Mouse (Mus musculus): ENCODE data around the gene Klhl40. TPM values are rescaled to one million over a fixed set of nuclear protein-coding genes. Genes with fewer than 3 reads are reported as not detected.

Klhl40 gene
- polyA plus RNA-seq, 1 experiment from 2014 or later, result 0.32 TPM

- Histone ChIP-seq H3K9ac (ENCODE audit: low read depth, low read length) (no peak overlapping the region), H3K27ac (ENCODE audit: low read length) (no peak overlapping the region), H3K36me3 (ENCODE audit: control insufficient read depth, insufficient read depth, low read length) (no peaks in the 10 kb centered on the region), H3K4me2 (ENCODE audit: low read depth, low read length) (no peak overlapping the region), H3K27me3 (replicated peaks; ENCODE audit: control insufficient read depth, insufficient read depth, low read length) (no peaks in the 10 kb centered on the region), H3K4me1 (ENCODE audit: control insufficient read depth, insufficient read depth, low read length) (no peaks in the 10 kb centered on the region), H3K9me3 (ENCODE audit: control insufficient read depth, low read length) (no peaks in the 10 kb centered on the region), H3K4me3 (ENCODE audit: low read length) (no peak overlapping the region)
- WGBS, result 45% methylated on average over 9 of the region's 9 CpGs
- ATAC-seq, result no peak
Measured at GRCm38 (mm10) chr9:121819073-121819770, 41.8 kb downstream of the Klhl40 start.

- Histone ChIP-seq H3K9ac (ENCODE audit: low read depth, low read length) (no peak overlapping the region), H3K9me3 (ENCODE audit: control insufficient read depth, low read length) (no peaks in the 10 kb centered on the region), H3K4me2 (ENCODE audit: low read depth, low read length) (no peak overlapping the region), H3K36me3 (ENCODE audit: control insufficient read depth, insufficient read depth, low read length) (no peaks in the 10 kb centered on the region), H3K27ac (ENCODE audit: low read length) (no peak overlapping the region), H3K4me1 (ENCODE audit: control insufficient read depth, insufficient read depth, low read length) (no peaks in the 10 kb centered on the region), H3K27me3 (replicated peaks; ENCODE audit: control insufficient read depth, insufficient read depth, low read length) (no peaks in the 10 kb centered on the region), H3K4me3 (ENCODE audit: low read length) (no peak overlapping the region)
- WGBS, result 49% methylated on average over 7 of the region's 7 CpGs
- ATAC-seq, result no peak
Measured at GRCm38 (mm10) chr9:121819771-121820471, 42.5 kb downstream of the Klhl40 start.

- Histone ChIP-seq H3K9me3 (ENCODE audit: control insufficient read depth, low read length) (no peaks in the 10 kb centered on the region), H3K4me3 (ENCODE audit: low read length) (no peak overlapping the region), H3K4me1 (ENCODE audit: control insufficient read depth, insufficient read depth, low read length) (no peaks in the 10 kb centered on the region), H3K36me3 (ENCODE audit: control insufficient read depth, insufficient read depth, low read length) (no peaks in the 10 kb centered on the region), H3K27ac (ENCODE audit: low read length) (no peak overlapping the region), H3K4me2 (ENCODE audit: low read depth, low read length) (no peak overlapping the region), H3K9ac (ENCODE audit: low read depth, low read length) (no peak overlapping the region), H3K27me3 (replicated peaks; ENCODE audit: control insufficient read depth, insufficient read depth, low read length) (no peaks in the 10 kb centered on the region)
- ATAC-seq, result no peak
- WGBS, result 72% methylated on average over 5 of the region's 5 CpGs
Measured at GRCm38 (mm10) chr9:121820765-121821164, 43.4 kb downstream of the Klhl40 start.

- no peak overlapping the region for H3K4me2 ChIP-seq (ENCODE audit: low read depth, low read length)
- H3K27ac ChIP-seq (ENCODE audit: low read length), result no peak overlapping the region
- H3K27me3 ChIP-seq (replicated peaks; ENCODE audit: control insufficient read depth, insufficient read depth, low read length), result no peaks in the 10 kb centered on the region
- ATAC-seq, result peak; percentile 48
- no peaks in the 10 kb centered on the region for H3K9me3 ChIP-seq (ENCODE audit: control insufficient read depth, low read length)
- no peak overlapping the region for H3K4me3 ChIP-seq (ENCODE audit: low read length)
- no peak overlapping the region for H3K9ac ChIP-seq (ENCODE audit: low read depth, low read length)
- 69% methylated on average over 6 of the region's 6 CpGs for WGBS
- no peaks in the 10 kb centered on the region for H3K4me1 ChIP-seq (ENCODE audit: control insufficient read depth, insufficient read depth, low read length)
- H3K36me3 ChIP-seq (ENCODE audit: control insufficient read depth, insufficient read depth, low read length), result no peaks in the 10 kb centered on the region
Measured at GRCm38 (mm10) chr9:121822585-121822991, 45.2 kb downstream of the Klhl40 start.

GRCm38 (mm10) chr9:121823051-121823450 lies 45.6 kb downstream of the Klhl40 start:
- no peak for ATAC-seq
- 91% methylated on average over 1 of the region's 1 CpGs for WGBS
- no peak overlapping the region for H3K4me2 ChIP-seq (ENCODE audit: low read depth, low read length)

GRCm38 (mm10) chr9:121823991-121824390 lies 46.6 kb downstream of the Klhl40 start:
- H3K4me1 ChIP-seq (ENCODE audit: control insufficient read depth, insufficient read depth, low read length), result no peaks in the 10 kb centered on the region
- ATAC-seq, result no peak
- H3K4me2 ChIP-seq (ENCODE audit: low read depth, low read length), result no peak overlapping the region
- no peaks in the 10 kb centered on the region for H3K27me3 ChIP-seq (replicated peaks; ENCODE audit: control insufficient read depth, insufficient read depth, low read length)
- 71% methylated on average over 7 of the region's 7 CpGs for WGBS
- H3K9ac ChIP-seq (ENCODE audit: low read depth, low read length), result no peak overlapping the region
- no peaks in the 10 kb centered on the region for H3K36me3 ChIP-seq (ENCODE audit: control insufficient read depth, insufficient read depth, low read length)
- no peaks in the 10 kb centered on the region for H3K9me3 ChIP-seq (ENCODE audit: control insufficient read depth, low read length)
- no peak overlapping the region for H3K27ac ChIP-seq (ENCODE audit: low read length)
- H3K4me3 ChIP-seq (ENCODE audit: low read length), result no peak overlapping the region

More at GRCm38 (mm10) chr9:121823051-121823450, 45.6 kb downstream of the Klhl40 start:
- Histone ChIP-seq H3K27me3 (replicated peaks; ENCODE audit: control insufficient read depth, insufficient read depth, low read length) (no peaks in the 10 kb centered on the region), H3K9me3 (ENCODE audit: control insufficient read depth, low read length) (no peaks in the 10 kb centered on the region), H3K9ac (ENCODE audit: low read depth, low read length) (no peak overlapping the region), H3K4me1 (ENCODE audit: control insufficient read depth, insufficient read depth, low read length) (no peaks in the 10 kb centered on the region), H3K36me3 (ENCODE audit: control insufficient read depth, insufficient read depth, low read length) (no peaks in the 10 kb centered on the region), H3K27ac (ENCODE audit: low read length) (no peak overlapping the region), H3K4me3 (ENCODE audit: low read length) (no peak overlapping the region)

- ATAC-seq, result no peak
- 89% methylated on average over 3 of the region's 3 CpGs for WGBS
- Histone ChIP-seq H3K9ac (ENCODE audit: low read depth, low read length) (no peak overlapping the region), H3K4me2 (ENCODE audit: low read depth, low read length) (no peak overlapping the region), H3K36me3 (ENCODE audit: control insufficient read depth, insufficient read depth, low read length) (no peaks in the 10 kb centered on the region), H3K9me3 (ENCODE audit: control insufficient read depth, low read length) (no peaks in the 10 kb centered on the region), H3K4me1 (ENCODE audit: control insufficient read depth, insufficient read depth, low read length) (no peaks in the 10 kb centered on the region), H3K27ac (ENCODE audit: low read length) (no peak overlapping the region), H3K27me3 (replicated peaks; ENCODE audit: control insufficient read depth, insufficient read depth, low read length) (no peaks in the 10 kb centered on the region), H3K4me3 (ENCODE audit: low read length) (no peak overlapping the region)
Measured at GRCm38 (mm10) chr9:121826356-121826755, 48.9 kb downstream of the Klhl40 start.

GRCm38 (mm10) chr9:121828314-121828713 lies 50.9 kb downstream of the Klhl40 start:
- WGBS, result 63% methylated on average over 6 of the region's 6 CpGs
- Histone ChIP-seq H3K4me2 (ENCODE audit: low read depth, low read length) (no peak overlapping the region), H3K27me3 (replicated peaks; ENCODE audit: control insufficient read depth, insufficient read depth, low read length) (no peaks in the 10 kb centered on the region), H3K27ac (ENCODE audit: low read length) (no peak overlapping the region), H3K4me1 (ENCODE audit: control insufficient read depth, insufficient read depth, low read length) (no peaks in the 10 kb centered on the region), H3K4me3 (ENCODE audit: low read length) (no peak overlapping the region), H3K9ac (ENCODE audit: low read depth, low read length) (no peak overlapping the region), H3K9me3 (ENCODE audit: control insufficient read depth, low read length) (no peaks in the 10 kb centered on the region), H3K36me3 (ENCODE audit: control insufficient read depth, insufficient read depth, low read length) (no peaks in the 10 kb centered on the region)
- no peak for ATAC-seq

- Histone ChIP-seq H3K9ac (ENCODE audit: low read depth, low read length) (no peak overlapping the region), H3K27me3 (replicated peaks; ENCODE audit: control insufficient read depth, insufficient read depth, low read length) (no peaks in the 10 kb centered on the region), H3K36me3 (ENCODE audit: control insufficient read depth, insufficient read depth, low read length) (no peaks in the 10 kb centered on the region), H3K4me2 (ENCODE audit: low read depth, low read length) (no peak overlapping the region), H3K4me1 (ENCODE audit: control insufficient read depth, insufficient read depth, low read length) (no peaks in the 10 kb centered on the region), H3K27ac (ENCODE audit: low read length) (no peak overlapping the region), H3K9me3 (ENCODE audit: control insufficient read depth, low read length) (no peaks in the 10 kb centered on the region), H3K4me3 (ENCODE audit: low read length) (no peak overlapping the region)
- WGBS, result 64% methylated on average over 7 of the region's 7 CpGs
- no peak for ATAC-seq
Measured at GRCm38 (mm10) chr9:121829270-121829992, 52.0 kb downstream of the Klhl40 start.

All from intestine, embryonic 16.5 days (tissue).